Mouse (Mus musculus): ENCODE results near the gene Gm20605.

Gm20605 gene

GRCm38 (mm10) chr5:137649669-137650571, 20.9 kb downstream of the Gm20605 start:
- peak; percentile 83 for DNase-seq (ENCODE audit: low read depth, low spot score)

GRCm38 (mm10) chr5:137652474-137652873, 23.5 kb downstream of the Gm20605 start:
- DNase-seq (ENCODE audit: low read depth, low spot score) = peak; percentile 86

GRCm38 (mm10) chr5:137653366-137653765, 24.4 kb downstream of the Gm20605 start:
- no peak for DNase-seq (ENCODE audit: low read depth, low spot score)

- peak; percentile 86 for DNase-seq (ENCODE audit: low read depth, low spot score)
Observed at GRCm38 (mm10) chr5:137654746-137655145, 25.8 kb downstream of the Gm20605 start.

GRCm38 (mm10) chr5:137656977-137657376, 28.0 kb downstream of the Gm20605 start:
- DNase-seq (ENCODE audit: low read depth, low spot score) = peak; percentile 77

- DNase-seq (ENCODE audit: low read depth, low spot score) = peak; percentile 75
Observed at GRCm38 (mm10) chr5:137660064-137660688, 31.2 kb downstream of the Gm20605 start.

- DNase-seq (ENCODE audit: low read depth, low spot score) = no peak
Observed at GRCm38 (mm10) chr5:137663057-137663456, 34.1 kb downstream of the Gm20605 start.

- DNase-seq (ENCODE audit: low read depth, low spot score) = no peak
Observed at GRCm38 (mm10) chr5:137668971-137669370, 40.0 kb downstream of the Gm20605 start.

- DNase-seq (ENCODE audit: low read depth, low spot score) = peak; percentile 38
Observed at GRCm38 (mm10) chr5:137670240-137670639, 41.3 kb downstream of the Gm20605 start.

GRCm38 (mm10) chr5:137671443-137672240, 42.7 kb downstream of the Gm20605 start:
- peak; percentile 63 for DNase-seq (ENCODE audit: low read depth, low spot score)

- DNase-seq (ENCODE audit: low read depth, low spot score) = no peak
Observed at GRCm38 (mm10) chr5:137672361-137672760, 43.4 kb downstream of the Gm20605 start.

GRCm38 (mm10) chr5:137673015-137673414, 44.0 kb downstream of the Gm20605 start:
- no peak for DNase-seq (ENCODE audit: low read depth, low spot score)

- DNase-seq (ENCODE audit: low read depth, low spot score) = no peak
Observed at GRCm38 (mm10) chr5:137674786-137675185, 45.8 kb downstream of the Gm20605 start.

- DNase-seq (ENCODE audit: low read depth, low spot score) = no peak
Observed at GRCm38 (mm10) chr5:137677859-137678258, 48.9 kb downstream of the Gm20605 start.

- DNase-seq (ENCODE audit: low read depth, low spot score) = peak; percentile 33
Observed at GRCm38 (mm10) chr5:137678736-137679135, 49.8 kb downstream of the Gm20605 start.

- no peak for DNase-seq (ENCODE audit: low read depth, low spot score)
Observed at GRCm38 (mm10) chr5:137679726-137680125, 50.8 kb downstream of the Gm20605 start.

- no peak for DNase-seq (ENCODE audit: low read depth, low spot score)
Observed at GRCm38 (mm10) chr5:137682526-137682925, 53.6 kb downstream of the Gm20605 start.

GRCm38 (mm10) chr5:137683388-137684293, 54.7 kb downstream of the Gm20605 start:
- peak; percentile 60 for DNase-seq (ENCODE audit: low read depth, low spot score)

GRCm38 (mm10) chr5:137684294-137685123, 55.5 kb downstream of the Gm20605 start, which contains the start of gene Agfg2:
Gene Agfg2, minus strand, starts transcription at chr5:137684726.
- peak; percentile 100 for DNase-seq (ENCODE audit: low read depth, low spot score)

- no peak for DNase-seq (ENCODE audit: low read depth, low spot score)
Observed at GRCm38 (mm10) chr5:137685653-137686052, 56.7 kb downstream of the Gm20605 start.

Measured in R1 (cell line).